Mouse (Mus musculus) embryonic fibroblast, embryonic 13.5 days (primary cell): ENCODE data around the gene Tac2.

Experiments
- CTCF ChIP-seq: IDR thresholded peaks from 2 replicates; pipeline ENCODE4 v1.5.1; 2011; ENCODE audit warnings: mild to moderate bottlenecking, control low read depth, low read length, moderate library complexity, borderline replicate concordance; ENCODE audit not compliant: insufficient read depth
- POLR2A ChIP-seq: IDR thresholded peaks from 2 replicates; pipeline ENCODE4 v1.6.1; 2011; ENCODE audit warnings: low read depth, mild to moderate bottlenecking, control low read depth, low read length, moderate library complexity

GRCm38 (mm10) chr10:127739661-127740161, 15.4 kb downstream of the Tac2 start:
- TF ChIP-seq CTCF (no peak), POLR2A (no peak)
